Mouse (Mus musculus) lung, embryonic 16.5 days (tissue): ENCODE data around the gene Tiprl. TPM values are rescaled to one million over a fixed set of nuclear protein-coding genes. Genes with fewer than 3 reads are reported as not detected.

Experiments
- ATAC-seq: fragments of 200-750 bp; cut with Nextera tagmentation; 2 replicates; pipeline ENCODE4 v1.8.0; 2017; ENCODE audit warnings: low read depth, mild to moderate bottlenecking, moderate library complexity
- H3K27ac ChIP-seq: fragments of 300-500 bp; sonication (generic); 2 replicates; pipeline ENCODE4 v1.5.1; 2014; ENCODE audit warnings: mild to moderate bottlenecking, control low read depth, low read length
- H3K27me3 ChIP-seq: fragments of 300-500 bp; sonication (generic); 2 replicates; pipeline ENCODE4 v1.6.1; 2014; ENCODE audit warnings: low read depth, low read length, mixed read lengths; ENCODE audit not compliant: control insufficient read depth, insufficient read depth
- H3K36me3 ChIP-seq: fragments of 300-500 bp; sonication (generic); 2 replicates; pipeline ENCODE4 v1.6.1; 2014; ENCODE audit warnings: low read length; ENCODE audit not compliant: control insufficient read depth, insufficient read depth
- H3K4me1 ChIP-seq: fragments of 300-500 bp; sonication (generic); replicated peaks from 2 replicates; pipeline ENCODE4 v1.6.1; 2014; ENCODE audit warnings: low read length, mixed read lengths; ENCODE audit not compliant: control insufficient read depth, insufficient read depth
- H3K4me2 ChIP-seq: fragments of 300-500 bp; sonication (generic); 2 replicates; pipeline ENCODE4 v1.6.1; 2014; ENCODE audit warnings: low read depth, low read length, control low read depth
- H3K4me3 ChIP-seq: fragments of 300-500 bp; sonication (generic); 2 replicates; pipeline ENCODE4 v1.5.1; 2014; ENCODE audit warnings: mild to moderate bottlenecking, low read length, control low read depth
- H3K9ac ChIP-seq: fragments of 300-500 bp; sonication (generic); 2 replicates; pipeline ENCODE4 v1.6.1; 2014; ENCODE audit warnings: low read length, control low read depth
- H3K9me3 ChIP-seq: fragments of 300-500 bp; sonication (generic); 2 replicates; pipeline ENCODE4 v1.6.1; 2016; ENCODE audit warnings: low read length; ENCODE audit not compliant: control insufficient read depth
- WGBS: fragments of 180-500 bp; shearing (Covaris S2); extraction: QIAGEN DNeasy Blood & Tissue Kit; methylation state at CpG from one replicate; pipeline ENCODE4 v1.1.7; 2014; 5-methylcytosine and 5-hydroxymethylcytosine counted together
- polyA plus RNA-seq: library from polyadenylated mRNA; unstranded; fragments of >200 nt; fragmentation: Nextera tagmentation; extraction: Ambion mirVana; gene quantifications from 2 replicates; pipeline ENCODE4 v1.2.1, GENCODE M21; 2015

Gene Tiprl
- polyA plus RNA-seq, 1 experiment from 2014 or later = 97.4 TPM

DNA sequence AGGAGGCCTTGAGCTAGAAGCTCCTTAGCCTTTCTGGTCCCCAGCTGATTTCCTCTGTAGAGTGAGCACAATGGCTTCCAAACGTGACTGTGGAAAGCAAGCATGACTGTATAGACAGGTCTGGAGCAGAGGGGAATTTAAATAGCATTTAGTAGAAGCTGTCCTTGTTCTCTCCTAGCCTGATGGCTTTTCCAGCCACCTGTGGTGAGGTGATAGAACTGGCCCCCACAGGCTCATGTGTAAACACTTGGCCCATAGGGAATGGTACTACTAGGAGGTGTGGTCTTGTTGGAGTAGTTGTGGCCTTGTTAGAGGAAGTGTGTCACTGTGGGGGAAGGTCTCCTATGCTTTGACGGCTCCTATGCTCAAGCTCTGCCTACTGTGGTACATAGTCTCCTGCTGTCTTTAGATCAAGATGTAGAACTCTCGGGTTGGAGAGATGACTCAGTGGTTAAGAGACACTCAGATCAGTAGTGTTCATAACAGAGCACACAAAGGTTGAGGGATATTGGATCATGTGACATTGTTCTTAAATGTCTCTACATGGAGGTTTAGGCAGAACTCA lies 41.3 kb downstream of the Tiprl start:
- Histone ChIP-seq H3K4me2 (no peak overlapping the region), H3K27ac (no peak overlapping the region), H3K9ac (no peak overlapping the region), H3K9me3 (no peaks in the 10 kb centered on the region), H3K4me1 (peaks cover 2% of the 10 kb centered on the region; the same call in 1 of the 2 replicates), H3K27me3 (no peaks in the 10 kb centered on the region), H3K36me3 (no peaks in the 10 kb centered on the region), H3K4me3 (no peak overlapping the region)
- WGBS = 47% methylated on average over 3 of the region's 3 CpGs
- ATAC-seq = no peak

- 6% methylated on average over 5 of the region's 5 CpGs for WGBS
- Histone ChIP-seq H3K4me3 (peak overlapping the region; percentile 75), H3K27ac (peak overlapping the region; percentile 26), H3K36me3 (no peaks in the 10 kb centered on the region), H3K9me3 (no peaks in the 10 kb centered on the region), H3K27me3 (no peaks in the 10 kb centered on the region), H3K9ac (peak overlapping the region; percentile 82), H3K4me2 (peak overlapping the region; percentile 91), H3K4me1 (peaks cover 2% of the 10 kb centered on the region; the same call in 1 of the 2 replicates)
- ATAC-seq = no peak
These were observed 42.2 kb downstream of the Tiprl start for GRCm38 (mm10) chr1:165194662-165195013.

DNA sequence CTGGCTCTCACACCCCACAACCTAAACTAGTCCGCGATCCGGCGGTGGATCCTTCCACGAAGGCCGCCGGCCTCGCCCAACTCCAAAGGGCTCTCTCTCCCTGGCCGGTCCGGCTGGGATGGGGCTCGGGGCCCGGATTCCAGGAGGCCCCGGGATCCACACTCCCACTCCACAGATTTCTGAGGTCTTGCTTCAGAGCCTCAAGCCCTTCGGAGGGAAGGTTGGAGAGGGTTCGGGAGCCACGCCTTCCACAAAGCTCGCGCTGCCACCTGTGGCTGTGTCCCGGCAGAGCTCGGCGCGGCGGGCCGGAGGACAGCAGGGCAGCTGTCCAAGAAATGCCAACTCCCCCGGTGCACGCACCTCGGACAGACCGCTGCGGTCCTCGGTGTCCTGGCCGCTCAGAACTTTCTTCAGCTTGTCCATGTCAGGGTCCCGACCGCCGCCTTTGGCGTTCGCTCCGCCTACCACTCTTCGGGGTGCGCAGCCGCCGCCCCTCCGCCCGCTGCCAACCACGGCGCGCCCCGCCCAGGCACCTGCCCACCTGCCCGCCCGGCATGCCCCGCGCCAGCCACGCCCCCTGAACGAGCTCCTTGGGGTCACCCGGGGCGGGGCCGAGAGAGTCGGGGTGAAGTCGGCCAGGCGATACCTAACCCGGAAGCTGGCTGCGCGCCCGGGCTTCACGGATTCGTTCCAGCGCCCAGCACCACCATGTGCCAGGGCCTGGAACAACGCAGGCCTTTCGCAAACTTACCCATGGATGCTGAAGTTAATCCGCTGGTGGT lies 42.7 kb downstream of the Tiprl start, which contains the start of gene Sft2d2:
Gene Sft2d2, minus strand, starts transcription at position 559 of the 782 bp plus-strand sequence.
- ATAC-seq = peak; percentile 94
- peak within 1 kb of the TSS; percentile 89 for H3K27ac ChIP-seq
- H3K9me3 ChIP-seq = no peaks in the 10 kb centered on the region
- H3K4me3 ChIP-seq = peak within 1 kb of the TSS; percentile 75
- H3K4me2 ChIP-seq = peak within 1 kb of the TSS; percentile 91
- no peaks in the 10 kb centered on the region for H3K36me3 ChIP-seq
- H3K27me3 ChIP-seq = no peaks in the 10 kb centered on the region
- peaks cover 2% of the 10 kb centered on the region; the same call in 1 of the 2 replicates for H3K4me1 ChIP-seq
- WGBS = under 1% methylated on average over 59 of the region's 69 CpGs
- H3K9ac ChIP-seq = peak within 1 kb of the TSS; percentile 82

DNA sequence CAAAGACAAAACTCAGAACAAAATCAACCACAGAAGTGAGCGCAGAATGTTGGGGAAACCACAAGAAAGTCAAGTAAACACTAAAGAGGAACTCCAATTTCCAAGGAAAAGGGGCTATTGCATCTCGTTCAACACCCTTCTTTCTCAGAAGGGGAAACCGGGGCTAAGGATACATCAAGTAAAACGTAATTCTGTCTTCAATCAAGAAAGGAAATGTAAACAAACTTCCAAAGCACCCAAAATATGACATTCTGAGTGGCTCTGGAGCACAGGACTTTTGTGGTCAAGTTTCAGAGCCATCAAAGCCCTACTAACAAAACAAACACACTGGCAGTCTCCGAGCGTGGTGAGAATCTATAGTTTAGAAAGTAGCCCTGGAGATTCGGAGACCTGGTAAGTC lies 43.4 kb downstream of the Tiprl start:
- H3K4me1 ChIP-seq = peaks cover 2% of the 10 kb centered on the region; the same call in 1 of the 2 replicates
- no peaks in the 10 kb centered on the region for H3K36me3 ChIP-seq
- peak overlapping the region; percentile 82 for H3K9ac ChIP-seq
- WGBS = 7% methylated on average over 7 of the region's 7 CpGs
- H3K4me2 ChIP-seq = peak overlapping the region; percentile 91
- no peaks in the 10 kb centered on the region for H3K27me3 ChIP-seq
- H3K4me3 ChIP-seq = peak overlapping the region; percentile 75
- no peaks in the 10 kb centered on the region for H3K9me3 ChIP-seq
- ATAC-seq = no peak
- peak overlapping the region; percentile 89 for H3K27ac ChIP-seq

GRCm38 (mm10) chr1:165192714-165193264 lies 44.0 kb downstream of the Tiprl start:
- Histone ChIP-seq H3K27ac (no peak overlapping the region), H3K9ac (peak overlapping the region; percentile 82; the same call in 1 of the 2 replicates), H3K9me3 (no peaks in the 10 kb centered on the region), H3K27me3 (no peaks in the 10 kb centered on the region), H3K4me1 (peaks cover 2% of the 10 kb centered on the region; the same call in 1 of the 2 replicates), H3K4me2 (peak overlapping the region; percentile 91), H3K36me3 (no peaks in the 10 kb centered on the region), H3K4me3 (peak overlapping the region; percentile 75)
- WGBS = 37% methylated on average over 10 of the region's 10 CpGs
- no peak for ATAC-seq

DNA sequence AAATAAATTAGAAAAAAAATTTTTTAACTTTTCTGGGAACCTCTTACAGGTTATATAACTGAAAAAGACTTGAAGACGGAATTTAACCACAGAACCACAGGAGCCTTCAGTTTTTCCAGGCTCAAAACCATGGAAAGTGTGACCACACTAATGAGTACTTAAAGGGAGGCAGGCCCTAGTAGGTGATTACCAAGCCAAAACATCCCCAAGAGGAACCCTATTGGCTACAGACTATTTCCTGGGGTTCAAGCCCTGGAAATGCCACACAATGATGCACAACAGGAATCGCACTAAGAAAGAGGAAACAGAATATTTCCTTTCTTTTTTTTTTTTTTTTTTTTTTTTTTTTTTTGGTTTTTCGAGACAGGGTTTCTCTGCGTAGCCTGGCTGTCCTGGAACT lies 44.7 kb downstream of the Tiprl start:
- H3K27ac ChIP-seq = no peak overlapping the region
- no peaks in the 10 kb centered on the region for H3K27me3 ChIP-seq
- H3K4me3 ChIP-seq = no peak overlapping the region
- H3K4me2 ChIP-seq = peak overlapping the region; percentile 91; the same call in 1 of the 2 replicates
- H3K9me3 ChIP-seq = no peaks in the 10 kb centered on the region
- ATAC-seq = no peak
- no peaks in the 10 kb centered on the region for H3K36me3 ChIP-seq
- H3K4me1 ChIP-seq = peaks cover 2% of the 10 kb centered on the region; the same call in 1 of the 2 replicates
- no peak overlapping the region for H3K9ac ChIP-seq
- 71% methylated on average over 4 of the region's 4 CpGs for WGBS

DNA sequence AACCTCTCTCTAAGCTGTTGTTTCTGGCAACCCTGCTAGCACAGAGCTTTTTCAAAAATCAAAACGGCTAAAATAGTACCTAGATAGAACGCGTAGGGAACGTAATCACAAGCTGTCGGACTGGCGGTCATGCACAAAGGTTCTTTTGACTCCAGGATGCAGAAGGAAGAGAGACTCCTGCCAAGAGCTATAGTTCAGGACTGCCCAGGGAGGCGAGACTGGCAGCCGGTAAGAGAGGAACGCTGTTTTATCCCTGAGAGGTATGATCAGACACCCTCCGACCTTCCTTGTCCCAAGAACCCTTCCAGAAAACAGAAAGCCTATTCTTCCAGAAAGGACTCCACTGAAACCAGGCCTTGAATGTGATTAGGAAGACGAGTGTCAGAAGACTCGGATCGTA lies 45.2 kb downstream of the Tiprl start:
- no peak overlapping the region for H3K9ac ChIP-seq
- no peak for ATAC-seq
- no peak overlapping the region for H3K4me3 ChIP-seq

DNA sequence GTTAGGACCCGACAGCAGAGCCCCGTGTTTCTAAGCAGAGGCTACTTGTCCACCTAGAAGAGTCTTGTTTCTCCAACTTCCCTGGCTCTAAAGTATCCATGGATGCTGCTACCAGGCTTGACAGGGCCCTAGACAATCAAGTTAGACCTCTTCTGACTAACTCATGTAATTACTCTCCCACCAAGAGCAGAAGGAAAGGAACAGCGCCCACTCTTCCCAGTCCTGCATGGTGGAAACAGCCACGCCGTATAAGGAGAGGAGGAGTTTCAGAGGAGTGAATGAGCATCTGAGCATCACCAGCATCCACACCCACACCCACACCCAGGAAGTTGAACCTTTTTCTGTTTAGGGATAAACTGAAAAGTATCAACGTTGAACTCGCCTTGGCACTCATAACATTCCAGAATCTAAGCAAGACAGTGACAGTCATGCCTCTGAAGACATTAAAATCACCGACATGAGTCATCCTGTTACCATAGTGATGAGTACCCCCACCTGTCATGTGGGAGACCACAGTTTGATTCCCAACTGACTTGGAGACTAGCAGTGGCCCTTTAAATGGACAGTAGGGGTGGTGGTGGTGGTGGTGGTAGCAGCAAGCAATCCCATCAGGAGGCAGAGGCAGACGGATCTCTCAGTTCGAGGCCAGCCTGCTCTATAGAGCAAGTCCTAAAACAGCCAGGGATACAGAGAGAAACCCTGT lies 46.1 kb downstream of the Tiprl start:
- no peak overlapping the region for H3K27ac ChIP-seq
- no peak overlapping the region for H3K9ac ChIP-seq
- ATAC-seq = no peak
- no peak overlapping the region for H3K4me2 ChIP-seq
- H3K36me3 ChIP-seq = no peaks in the 10 kb centered on the region
- H3K4me3 ChIP-seq = no peak overlapping the region
- peaks cover 2% of the 10 kb centered on the region; the same call in 1 of the 2 replicates for H3K4me1 ChIP-seq
- 89% methylated on average over 10 of the region's 10 CpGs for WGBS
- H3K9me3 ChIP-seq = no peaks in the 10 kb centered on the region
- no peaks in the 10 kb centered on the region for H3K27me3 ChIP-seq

More for the DNA sequence above, 45.2 kb downstream of the Tiprl start:
- Histone ChIP-seq H3K9me3 (no peaks in the 10 kb centered on the region), H3K27me3 (no peaks in the 10 kb centered on the region), H3K4me1 (peaks cover 2% of the 10 kb centered on the region; the same call in 1 of the 2 replicates), H3K4me2 (no peak overlapping the region), H3K36me3 (no peaks in the 10 kb centered on the region), H3K27ac (no peak overlapping the region)
- 66% methylated on average over 13 of the region's 13 CpGs for WGBS

GRCm38 (mm10) chr1:165190068-165190467 lies 46.7 kb downstream of the Tiprl start:
- ATAC-seq = no peak
- Histone ChIP-seq H3K4me1 (peaks cover 2% of the 10 kb centered on the region; the same call in 1 of the 2 replicates), H3K4me2 (no peak overlapping the region), H3K9me3 (no peaks in the 10 kb centered on the region), H3K27ac (no peak overlapping the region), H3K27me3 (no peaks in the 10 kb centered on the region), H3K9ac (no peak overlapping the region), H3K36me3 (no peaks in the 10 kb centered on the region), H3K4me3 (no peak overlapping the region)
- 68% methylated on average over 6 of the region's 6 CpGs for WGBS
